Mouse (Mus musculus) neural tube, embryonic 12.5 days (tissue): ENCODE measurements around the gene Anks4b. TPM values are rescaled to one million over a fixed set of nuclear protein-coding genes. Genes with fewer than 3 reads are reported as not detected.
A peak's percentile ranks its signal among the peaks of the same experiment; 100 is the strongest.

Experiments used
- ATAC-seq: fragments of 200-750 bp; cut with Nextera tagmentation; 2 replicates; pipeline ENCODE4 v1.8.0; 2017; ENCODE audit warnings: low read depth, mild to moderate bottlenecking, moderate TSS enrichment, moderate library complexity; ENCODE audit not compliant: low FRiP score
- H3K27ac ChIP-seq: fragments of 300-500 bp; sonication (generic); 2 replicates; pipeline ENCODE4 v1.5.1; 2016
- H3K27me3 ChIP-seq: fragments of 300-500 bp; sonication (generic); replicated peaks from 2 replicates; pipeline ENCODE4 v1.6.1; 2016; ENCODE audit warnings: mild to moderate bottlenecking
- H3K36me3 ChIP-seq: fragments of 300-500 bp; sonication (generic); 2 replicates; pipeline ENCODE4 v1.6.1; 2016; ENCODE audit warnings: mild to moderate bottlenecking
- H3K4me1 ChIP-seq: fragments of 300-500 bp; sonication (generic); 2 replicates; pipeline ENCODE4 v1.6.1; 2016
- H3K4me2 ChIP-seq: fragments of 300-500 bp; sonication (generic); replicated peaks from 2 replicates; pipeline ENCODE4 v1.6.1; 2016; ENCODE audit warnings: mild to moderate bottlenecking
- H3K4me3 ChIP-seq: fragments of 300-500 bp; sonication (generic); 2 replicates; pipeline ENCODE4 v1.5.1; 2016
- H3K9ac ChIP-seq: fragments of 300-500 bp; sonication (generic); 2 replicates; pipeline ENCODE4 v1.6.1; 2016; ENCODE audit warnings: mild to moderate bottlenecking
- H3K9me3 ChIP-seq: fragments of 300-500 bp; sonication (generic); 2 replicates; pipeline ENCODE4 v1.6.1; 2016; ENCODE audit warnings: mild to moderate bottlenecking
- WGBS: fragments of 180-500 bp; shearing (Covaris S2); methylation state at CpG from one replicate; pipeline ENCODE4 v1.1.7; 2016; 5-methylcytosine and 5-hydroxymethylcytosine counted together
- polyA plus RNA-seq: library from polyadenylated mRNA; unstranded; fragments of >200 nt; fragmentation: Nextera tagmentation; extraction: Ambion mirVana; gene quantifications from 2 replicates; pipeline ENCODE4 v1.2.1, GENCODE M21; 2016

Anks4b gene
- polyA plus RNA-seq = 0.06 TPM in 1 of 2 replicates, not detected in the other

- 88% methylated on average over 10 of the region's 10 CpGs for WGBS
- Histone ChIP-seq H3K4me1 (no peaks in the 10 kb centered on the region), H3K27me3 (no peaks in the 10 kb centered on the region), H3K9ac (no peak within 1 kb of the TSS), H3K36me3 (no peaks in the 10 kb centered on the region), H3K27ac (no peak within 1 kb of the TSS), H3K4me2 (no peak within 1 kb of the TSS), H3K9me3 (no peaks in the 10 kb centered on the region), H3K4me3 (no peak within 1 kb of the TSS)
- ATAC-seq = no peak
Measured at GRCm38 (mm10) chr7:120173603-120174244, at the start of gene Anks4b. Anks4b (plus strand) TSS chr7:120173858.

- no peak overlapping the region for H3K9ac ChIP-seq
- no peak overlapping the region for H3K4me3 ChIP-seq
- H3K27me3 ChIP-seq = no peaks in the 10 kb centered on the region
- no peaks in the 10 kb centered on the region for H3K9me3 ChIP-seq
- H3K36me3 ChIP-seq = 0 out of 2 replicates have a peak, but pooled peaks cover 4% of the 10 kb centered on the region
- H3K4me1 ChIP-seq = peaks cover 6% of the 10 kb centered on the region; the same call in 1 of the 2 replicates
- H3K27ac ChIP-seq = no peak overlapping the region
- WGBS = 0% methylated on average over 3 of the region's 3 CpGs
- no peak overlapping the region for H3K4me2 ChIP-seq
- ATAC-seq = peak; percentile 87
Measured at GRCm38 (mm10) chr7:120124844-120125243, 48.8 kb upstream of the Anks4b start.

- H3K4me1 ChIP-seq = peaks cover 6% of the 10 kb centered on the region; the same call in 1 of the 2 replicates
- whole genome bisulfite sequencing = 37% methylated on average over 5 of the region's 5 CpGs
- no peaks in the 10 kb centered on the region for H3K9me3 ChIP-seq
- no peaks in the 10 kb centered on the region for H3K36me3 ChIP-seq
- ATAC-seq = no peak
- no peak overlapping the region for H3K27ac ChIP-seq
- H3K4me3 ChIP-seq = no peak overlapping the region
- H3K9ac ChIP-seq = no peak overlapping the region
- H3K4me2 ChIP-seq = no peak overlapping the region
- no peaks in the 10 kb centered on the region for H3K27me3 ChIP-seq
Measured at GRCm38 (mm10) chr7:120126976-120127685, 46.5 kb upstream of the Anks4b start.

- Histone ChIP-seq H3K4me3 (no peak overlapping the region), H3K27me3 (no peaks in the 10 kb centered on the region), H3K4me2 (no peak overlapping the region), H3K4me1 (peaks cover 6% of the 10 kb centered on the region; the same call in 1 of the 2 replicates), H3K9ac (no peak overlapping the region), H3K27ac (no peak overlapping the region), H3K9me3 (no peaks in the 10 kb centered on the region), H3K36me3 (no peaks in the 10 kb centered on the region)
- ATAC-seq = no peak
- WGBS = 57% methylated on average over 4 of the region's 4 CpGs
Measured at GRCm38 (mm10) chr7:120127686-120128059, 46.0 kb upstream of the Anks4b start.

- WGBS = 67% methylated on average over 4 of the region's 4 CpGs
- no peaks in the 10 kb centered on the region for H3K9me3 ChIP-seq
Measured at GRCm38 (mm10) chr7:120128951-120129350, 44.7 kb upstream of the Anks4b start.

GRCm38 (mm10) chr7:120142743-120143142 is 30.9 kb upstream of the Anks4b start:
- H3K27me3 ChIP-seq = no peaks in the 10 kb centered on the region
- no peak for ATAC-seq
- WGBS = 91% methylated on average over 1 of the region's 1 CpGs
- H3K4me3 ChIP-seq = no peak overlapping the region
- no peaks in the 10 kb centered on the region for H3K9me3 ChIP-seq
- H3K36me3 ChIP-seq = no peaks in the 10 kb centered on the region
- no peak overlapping the region for H3K4me2 ChIP-seq
- H3K9ac ChIP-seq = no peak overlapping the region
- H3K4me1 ChIP-seq = no peaks in the 10 kb centered on the region
- H3K27ac ChIP-seq = no peak overlapping the region

More at GRCm38 (mm10) chr7:120128951-120129350, 44.7 kb upstream of the Anks4b start:
- H3K27ac ChIP-seq = no peak overlapping the region
- no peaks in the 10 kb centered on the region for H3K36me3 ChIP-seq
- ATAC-seq = no peak
- H3K9ac ChIP-seq = no peak overlapping the region
- H3K4me3 ChIP-seq = no peak overlapping the region
- no peaks in the 10 kb centered on the region for H3K27me3 ChIP-seq
- no peak overlapping the region for H3K4me2 ChIP-seq
- peaks cover 6% of the 10 kb centered on the region; the same call in 1 of the 2 replicates for H3K4me1 ChIP-seq

- Histone ChIP-seq H3K4me2 (no peak within 1 kb of the TSS), H3K9ac (no peak within 1 kb of the TSS), H3K4me3 (no peak within 1 kb of the TSS), H3K27me3 (no peaks in the 10 kb centered on the region), H3K36me3 (no peaks in the 10 kb centered on the region), H3K9me3 (no peaks in the 10 kb centered on the region), H3K27ac (no peak within 1 kb of the TSS), H3K4me1 (no peaks in the 10 kb centered on the region)
- no peak for ATAC-seq
- 81% methylated on average over 9 of the region's 9 CpGs for WGBS
Measured at GRCm38 (mm10) chr7:120145191-120145590, 28.5 kb upstream of the Anks4b start, which contains the start of gene Zp2. Zp2 (minus strand) TSS chr7:120145291.

GRCm38 (mm10) chr7:120150257-120150656 is 23.4 kb upstream of the Anks4b start:
- Histone ChIP-seq H3K27ac (no peak overlapping the region), H3K9me3 (no peaks in the 10 kb centered on the region), H3K36me3 (no peaks in the 10 kb centered on the region), H3K4me3 (no peak overlapping the region), H3K4me1 (no peaks in the 10 kb centered on the region), H3K9ac (no peak overlapping the region), H3K4me2 (no peak overlapping the region), H3K27me3 (no peaks in the 10 kb centered on the region)
- 25% methylated on average over 3 of the region's 3 CpGs for whole genome bisulfite sequencing
- no peak for ATAC-seq

- Histone ChIP-seq H3K4me1 (no peaks in the 10 kb centered on the region), H3K36me3 (no peaks in the 10 kb centered on the region), H3K27ac (no peak overlapping the region), H3K4me3 (no peak overlapping the region), H3K4me2 (no peak overlapping the region), H3K9me3 (no peaks in the 10 kb centered on the region), H3K9ac (no peak overlapping the region), H3K27me3 (no peaks in the 10 kb centered on the region)
- WGBS = 83% methylated on average over 2 of the region's 2 CpGs
- ATAC-seq = no peak
Measured at GRCm38 (mm10) chr7:120150898-120151297, 22.8 kb upstream of the Anks4b start.

GRCm38 (mm10) chr7:120156841-120157409 is 16.7 kb upstream of the Anks4b start:
- ATAC-seq = no peak
- 8% methylated on average over 2 of the region's 2 CpGs for WGBS
- no peak overlapping the region for H3K27ac ChIP-seq

GRCm38 (mm10) chr7:120157575-120158061 is 16.0 kb upstream of the Anks4b start:
- no peak overlapping the region for H3K9ac ChIP-seq
- H3K36me3 ChIP-seq = no peaks in the 10 kb centered on the region
- H3K9me3 ChIP-seq = no peaks in the 10 kb centered on the region
- no peaks in the 10 kb centered on the region for H3K27me3 ChIP-seq
- H3K27ac ChIP-seq = no peak overlapping the region
- H3K4me3 ChIP-seq = no peak overlapping the region
- peaks cover 20% of the 10 kb centered on the region for H3K4me1 ChIP-seq
- peak; percentile 68 for ATAC-seq
- WGBS = 26% methylated on average over 5 of the region's 5 CpGs
- no peak overlapping the region for H3K4me2 ChIP-seq

More at GRCm38 (mm10) chr7:120156841-120157409, 16.7 kb upstream of the Anks4b start:
- no peaks in the 10 kb centered on the region for H3K9me3 ChIP-seq
- H3K4me3 ChIP-seq = no peak overlapping the region
- H3K27me3 ChIP-seq = no peaks in the 10 kb centered on the region
- H3K4me1 ChIP-seq = peaks cover 20% of the 10 kb centered on the region
- H3K36me3 ChIP-seq = no peaks in the 10 kb centered on the region
- no peak overlapping the region for H3K9ac ChIP-seq
- no peak overlapping the region for H3K4me2 ChIP-seq

- Histone ChIP-seq H3K9me3 (no peaks in the 10 kb centered on the region), H3K36me3 (no peaks in the 10 kb centered on the region), H3K9ac (no peak overlapping the region), H3K4me3 (no peak overlapping the region), H3K27ac (no peak overlapping the region), H3K4me2 (no peak overlapping the region), H3K27me3 (no peaks in the 10 kb centered on the region), H3K4me1 (peaks cover 20% of the 10 kb centered on the region)
- 29% methylated on average over 4 of the region's 4 CpGs for WGBS
- peak; percentile 33; the same call in 1 of the 2 replicates for ATAC-seq
Measured at GRCm38 (mm10) chr7:120158121-120158613, 15.5 kb upstream of the Anks4b start.
